Mouse (Mus musculus): ENCODE results near the gene Gm10490.
A peak's percentile ranks its signal among the peaks of the same experiment; 100 is the strongest.

Gene Gm10490

DNA sequence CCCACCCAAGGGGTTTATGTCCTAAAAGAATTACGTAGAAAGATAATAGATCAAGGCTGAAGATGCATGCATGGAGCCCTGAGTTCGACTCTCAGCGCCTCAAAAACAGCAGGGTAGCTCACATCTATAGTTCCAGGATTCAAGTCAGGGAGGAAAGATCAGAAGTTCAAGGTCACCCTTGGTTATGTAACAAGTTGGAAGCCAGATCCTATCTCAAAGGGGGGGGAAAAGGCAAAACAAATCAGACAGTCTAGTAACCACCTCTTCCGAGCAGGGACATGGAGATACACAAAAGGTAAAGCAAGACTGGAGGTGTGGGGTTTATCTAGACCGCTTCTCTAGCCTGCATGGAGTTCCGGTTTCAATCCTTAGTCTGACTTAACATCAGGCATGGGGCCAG lies 16.9 kb downstream of the Gm10490 start:
- DNase-seq (ENCODE audit: extremely low spot score) = no peak

DNA sequence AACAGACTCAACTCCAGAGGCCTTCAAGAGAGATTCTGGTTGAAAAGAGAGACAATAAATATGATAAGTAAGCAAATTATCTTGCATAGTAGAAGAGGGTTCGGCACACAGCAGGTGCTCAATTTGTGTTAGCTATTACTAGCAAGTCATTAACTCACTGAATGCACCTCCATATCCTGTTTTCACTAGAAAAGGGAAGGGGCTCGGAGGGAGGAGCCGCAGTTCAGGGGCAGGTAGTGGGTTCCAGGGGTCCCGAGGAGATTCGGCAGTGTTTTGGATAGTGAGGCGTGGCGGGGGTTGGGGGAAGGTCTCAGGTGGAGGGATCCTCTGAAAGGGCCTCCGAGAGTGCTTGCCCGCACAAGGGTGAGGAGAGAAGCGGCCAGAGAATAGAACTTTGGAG lies 17.8 kb downstream of the Gm10490 start:
- no peak for DNase-seq (ENCODE audit: extremely low spot score)

DNA sequence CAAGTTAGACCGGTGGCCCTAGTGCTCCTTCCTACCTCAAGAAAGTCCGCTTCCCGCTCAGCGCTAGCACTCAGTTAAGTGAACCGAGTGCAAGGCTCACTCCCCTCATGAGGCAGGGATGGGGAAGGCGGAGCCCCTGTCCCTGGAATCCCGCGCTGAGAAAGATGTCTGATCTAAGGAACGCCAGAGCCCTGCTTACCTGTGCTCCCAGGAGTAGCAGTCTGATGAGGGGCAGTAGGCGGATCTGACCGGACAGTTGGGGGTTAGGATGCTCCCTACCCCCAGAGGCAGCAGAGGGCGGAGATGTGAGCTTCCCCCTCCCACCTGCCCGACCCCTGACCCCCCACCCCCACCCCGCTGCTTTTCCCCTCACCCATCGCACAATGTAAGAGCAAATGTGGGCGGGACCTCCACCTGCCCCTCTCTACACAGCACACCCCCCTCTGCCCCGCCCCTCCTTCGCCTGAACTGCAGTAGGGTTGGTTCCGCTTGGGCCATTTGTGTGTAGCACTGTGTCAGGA lies 19.0 kb downstream of the Gm10490 start, which contains the start of gene Eras:
Gene Eras (minus strand): TSS at position 338 of the 521 bp plus-strand sequence.
- no peak for DNase-seq (ENCODE audit: extremely low spot score)

DNA sequence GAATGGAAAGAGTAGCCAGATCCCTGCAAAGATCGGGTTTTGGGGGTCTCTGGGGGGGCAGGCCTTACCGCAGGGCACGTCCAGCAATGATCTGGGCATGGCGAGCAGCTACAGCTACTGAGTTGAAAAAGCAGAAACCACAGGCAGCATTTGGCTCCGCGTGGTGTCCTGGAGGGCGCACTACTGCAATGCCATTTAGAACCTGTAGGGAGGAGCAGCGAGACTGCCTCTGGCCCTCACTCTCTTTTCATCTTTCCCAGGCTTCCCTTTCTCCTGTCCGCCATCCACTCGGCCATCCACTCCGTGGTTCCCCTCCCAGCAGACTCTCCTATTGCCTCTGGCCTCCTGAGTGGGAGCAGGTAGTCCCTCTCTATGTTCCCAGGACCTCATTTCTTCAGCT lies 27.5 kb downstream of the Gm10490 start:
- no peak for DNase-seq (ENCODE audit: extremely low spot score)

DNA sequence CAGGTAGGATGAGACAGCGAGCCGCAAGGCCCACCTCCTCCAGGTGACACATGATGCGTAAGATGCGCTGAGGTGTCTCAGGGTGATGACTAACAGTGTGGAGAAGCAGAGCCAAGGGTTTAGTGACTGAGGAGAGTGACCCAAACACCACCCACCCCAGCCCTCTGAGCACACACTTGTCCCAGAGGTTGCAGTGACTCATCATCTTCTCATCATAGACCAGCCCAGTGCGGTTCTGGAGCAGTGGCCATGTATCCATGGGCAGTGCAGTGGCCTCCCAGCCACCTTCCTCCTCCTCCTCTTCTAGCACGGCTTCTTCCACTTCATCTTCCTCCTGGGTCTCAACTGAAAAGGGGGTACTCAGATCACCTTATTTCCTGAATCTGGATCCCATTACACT lies 28.3 kb downstream of the Gm10490 start:
- DNase-seq (ENCODE audit: extremely low spot score) = no peak

DNA sequence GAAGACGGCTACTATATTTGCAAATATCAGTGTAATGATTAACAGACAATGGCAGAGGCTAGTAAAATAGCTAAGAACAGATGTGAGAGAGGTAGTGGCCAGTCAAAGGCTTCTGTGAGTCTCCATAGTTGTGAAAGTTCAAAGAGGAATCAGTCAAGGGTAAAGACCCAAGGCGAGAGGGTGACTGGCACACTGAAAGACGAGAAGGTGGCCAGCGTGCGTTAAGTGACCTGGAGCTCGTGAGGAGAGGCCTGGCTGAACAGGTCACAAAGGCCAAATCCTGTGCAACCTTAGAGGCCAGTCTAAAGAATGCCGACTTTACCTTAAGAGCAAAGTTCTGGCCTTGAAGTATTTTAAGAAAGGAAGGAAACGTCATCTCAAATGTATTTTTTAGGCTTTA lies 36.3 kb downstream of the Gm10490 start:
- no peak for DNase-seq (ENCODE audit: extremely low spot score)

DNA sequence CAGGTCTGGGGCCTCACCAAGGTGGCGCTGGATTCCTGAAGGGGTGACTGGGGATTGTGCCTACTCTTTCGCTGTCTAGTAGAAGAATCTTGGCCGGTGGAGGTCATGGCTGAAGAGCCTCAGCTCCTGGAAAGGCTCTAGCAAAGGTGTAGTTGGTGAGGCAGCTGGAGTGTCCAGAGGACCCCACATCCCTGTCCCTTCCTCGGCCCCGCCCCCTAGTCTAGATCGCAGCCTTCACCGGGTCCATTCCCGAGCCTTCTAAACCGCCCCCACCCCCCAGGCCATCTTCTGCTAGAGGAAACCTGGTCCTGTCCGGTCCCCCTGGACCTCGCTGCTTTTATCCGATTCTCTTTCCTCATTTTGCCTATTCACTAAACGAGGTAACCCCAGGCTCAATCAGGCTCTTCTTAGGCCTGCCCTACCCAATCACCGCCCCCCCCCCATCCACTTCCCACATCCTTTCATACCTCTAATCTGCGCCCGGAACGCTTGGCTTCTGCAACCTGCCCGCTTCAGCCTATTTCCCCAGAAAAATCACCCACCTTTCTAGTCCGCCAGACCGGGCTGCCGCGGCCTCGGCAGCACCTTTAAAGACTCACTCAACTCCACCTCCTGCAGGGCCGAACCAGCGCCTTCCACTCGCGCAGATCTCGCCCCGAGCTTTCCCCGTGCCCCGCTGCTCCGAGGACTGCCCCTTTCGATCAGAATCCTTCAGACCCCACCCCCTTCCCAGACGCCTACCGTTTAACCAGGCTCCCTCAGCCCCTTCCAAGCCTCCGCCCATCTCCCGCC lies 38.0 kb downstream of the Gm10490 start, which contains the start of gene Hdac6:
Gene Hdac6 (minus strand): TSS at position 782 of the 792 bp plus-strand sequence.
- no peak for DNase-seq (ENCODE audit: extremely low spot score)

DNA sequence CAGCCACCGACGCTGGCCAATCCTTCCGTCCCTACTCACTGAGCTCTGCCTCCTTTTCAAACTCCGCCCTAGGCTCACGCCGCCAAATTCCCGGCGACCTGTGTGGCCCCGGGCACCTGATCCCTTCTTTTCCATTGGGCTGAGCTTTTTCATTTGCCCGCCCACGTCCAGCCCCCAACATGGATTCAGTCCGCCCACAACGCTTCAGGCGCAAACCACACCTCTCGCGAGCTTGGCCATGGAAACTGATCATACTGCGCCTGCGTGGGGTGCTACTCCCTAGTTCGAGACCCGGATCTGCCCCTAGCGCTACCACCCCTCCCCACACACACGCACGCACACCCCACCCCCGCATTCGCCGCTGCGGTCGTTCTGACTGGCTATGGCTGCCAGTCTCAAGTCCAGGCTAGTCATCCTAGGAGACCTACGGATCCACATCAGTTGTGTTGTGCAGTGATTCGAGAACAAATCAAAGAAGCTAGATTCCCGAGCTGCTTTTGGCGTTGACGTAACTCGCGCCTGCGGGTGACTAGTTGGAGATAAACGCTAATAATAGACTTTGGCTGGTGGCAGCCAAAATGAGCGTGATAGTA lies 38.7 kb downstream of the Gm10490 start:
- DNase-seq (ENCODE audit: extremely low spot score) = peak; percentile 91

DNA sequence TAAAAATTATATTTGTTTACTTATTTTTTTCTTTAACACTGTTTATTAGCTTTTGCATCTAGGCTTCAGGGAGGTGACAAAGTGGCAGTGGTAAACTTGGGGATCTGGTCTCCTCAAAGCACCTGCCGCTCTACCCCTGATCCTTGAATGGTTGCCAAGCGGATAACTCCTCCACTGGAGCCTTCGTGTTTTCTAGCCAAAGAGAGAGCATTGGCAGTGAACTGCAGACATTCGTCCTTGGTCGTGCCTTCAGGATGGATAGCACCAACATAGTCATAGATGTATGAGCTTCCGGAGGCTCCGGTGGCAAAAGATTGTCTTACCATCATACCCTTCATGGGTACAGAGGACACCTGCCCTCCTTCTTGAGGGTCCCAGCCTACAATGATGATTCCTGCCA lies 40.7 kb downstream of the Gm10490 start:
- no peak for DNase-seq (ENCODE audit: extremely low spot score)

DNA sequence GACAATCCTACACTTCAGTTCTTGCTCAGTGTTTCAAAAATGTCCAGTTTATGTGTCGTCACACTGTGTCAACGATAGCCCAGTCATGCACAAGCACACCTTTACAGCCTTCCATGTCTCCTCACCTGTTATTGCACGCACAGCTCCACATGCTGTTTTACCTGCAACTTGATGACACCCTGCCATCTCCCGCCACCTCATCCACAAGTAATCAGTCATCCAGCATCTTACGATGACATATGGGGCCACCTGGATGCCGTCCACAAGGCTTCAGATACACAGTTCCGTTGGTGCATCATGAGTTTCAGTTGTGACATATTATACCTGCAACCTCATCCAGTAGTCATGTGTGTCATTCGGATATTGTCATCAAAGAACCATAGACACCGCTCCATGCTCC lies 49.5 kb downstream of the Gm10490 start:
- DNase-seq (ENCODE audit: extremely low spot score) = no peak

Measured in embryo, embryonic 9.5 days (tissue).